Mouse (Mus musculus): ENCODE results near the gene Nbea. TPM values are rescaled to one million over a fixed set of nuclear protein-coding genes. Genes with fewer than 3 reads are reported as not detected.

Gene Nbea
- total RNA-seq, 4 experiments from 2014 or later, result 12.4 to 14.5 (median 14.1) TPM

DNA sequence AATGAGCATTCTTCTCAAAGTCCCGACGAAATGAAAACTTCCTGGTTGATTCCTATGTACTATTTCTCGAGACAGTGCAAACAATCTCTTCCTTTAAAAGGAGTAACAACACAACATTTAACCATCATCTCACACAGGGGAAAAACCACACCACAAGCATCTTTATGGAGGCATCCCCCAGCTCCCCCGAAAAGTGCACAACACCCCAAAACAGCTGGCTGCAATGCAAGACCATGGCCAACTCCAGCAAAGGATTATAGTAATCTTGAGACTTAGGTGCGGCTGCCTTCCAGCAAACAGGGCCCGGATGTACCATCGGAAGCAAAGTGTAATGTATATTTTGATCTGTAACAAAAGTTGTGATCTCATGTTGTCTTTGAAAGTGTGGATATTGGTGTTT, 399.4 kb downstream of the Nbea start:
- DNase-seq (ENCODE audit: low spot score), result no peak

DNA sequence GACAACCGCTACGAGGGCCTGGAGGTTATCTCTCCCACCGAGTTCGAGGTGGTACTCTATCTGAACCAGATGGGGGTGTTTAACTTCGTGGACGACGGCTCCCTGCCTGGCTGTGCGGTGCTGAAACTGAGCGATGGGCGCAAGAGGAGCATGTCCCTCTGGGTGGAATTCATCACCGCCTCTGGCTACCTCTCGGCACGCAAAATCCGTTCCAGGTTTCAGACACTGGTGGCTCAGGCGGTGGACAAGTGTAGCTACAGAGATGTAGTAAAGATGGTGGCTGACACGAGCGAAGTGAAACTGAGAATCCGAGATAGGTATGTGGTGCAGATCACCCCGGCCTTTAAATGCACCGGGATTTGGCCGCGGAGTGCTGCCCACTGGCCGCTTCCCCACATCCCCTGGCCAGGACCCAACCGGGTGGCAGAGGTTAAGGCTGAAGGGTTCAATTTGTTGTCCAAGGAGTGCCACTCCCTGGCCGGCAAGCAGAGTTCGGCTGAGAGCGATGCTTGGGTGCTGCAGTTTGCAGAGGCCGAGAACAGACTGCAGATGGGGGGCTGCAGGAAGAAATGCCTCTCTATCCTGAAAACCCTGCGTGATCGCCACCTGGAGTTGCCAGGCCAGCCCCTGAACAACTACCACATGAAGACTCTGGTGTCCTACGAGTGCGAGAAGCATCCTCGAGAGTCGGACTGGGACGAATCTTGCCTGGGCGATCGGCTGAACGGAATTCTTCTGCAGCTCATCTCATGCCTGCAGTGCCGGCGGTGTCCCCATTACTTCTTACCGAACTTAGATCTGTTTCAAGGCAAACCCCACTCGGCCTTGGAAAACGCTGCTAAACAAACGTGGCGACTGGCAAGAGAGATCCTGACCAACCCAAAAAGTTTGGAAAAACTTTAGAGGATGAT, 400.1 kb downstream of the Nbea start:
- no peak for DNase-seq (ENCODE audit: low spot score)

DNA sequence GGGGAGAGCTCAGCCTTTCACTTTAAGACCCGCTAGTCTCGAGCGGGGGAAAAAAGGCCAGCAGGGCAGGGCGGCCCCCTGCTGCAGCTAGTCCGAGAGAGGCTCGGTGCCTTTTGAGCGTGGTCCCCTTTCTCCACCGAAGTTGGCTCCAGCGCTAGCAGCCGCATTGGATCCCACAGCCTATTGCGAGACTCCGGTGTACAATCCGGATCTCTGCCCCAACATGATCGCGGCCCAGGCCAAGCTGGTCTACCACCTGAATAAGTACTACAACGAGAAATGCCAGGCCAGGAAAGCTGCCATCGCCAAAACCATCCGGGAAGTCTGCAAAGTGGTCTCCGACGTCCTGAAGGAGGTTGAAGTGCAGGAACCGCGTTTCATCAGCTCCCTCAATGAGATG, 400.7 kb downstream of the Nbea start:
- no peak for DNase-seq (ENCODE audit: low spot score)

DNA sequence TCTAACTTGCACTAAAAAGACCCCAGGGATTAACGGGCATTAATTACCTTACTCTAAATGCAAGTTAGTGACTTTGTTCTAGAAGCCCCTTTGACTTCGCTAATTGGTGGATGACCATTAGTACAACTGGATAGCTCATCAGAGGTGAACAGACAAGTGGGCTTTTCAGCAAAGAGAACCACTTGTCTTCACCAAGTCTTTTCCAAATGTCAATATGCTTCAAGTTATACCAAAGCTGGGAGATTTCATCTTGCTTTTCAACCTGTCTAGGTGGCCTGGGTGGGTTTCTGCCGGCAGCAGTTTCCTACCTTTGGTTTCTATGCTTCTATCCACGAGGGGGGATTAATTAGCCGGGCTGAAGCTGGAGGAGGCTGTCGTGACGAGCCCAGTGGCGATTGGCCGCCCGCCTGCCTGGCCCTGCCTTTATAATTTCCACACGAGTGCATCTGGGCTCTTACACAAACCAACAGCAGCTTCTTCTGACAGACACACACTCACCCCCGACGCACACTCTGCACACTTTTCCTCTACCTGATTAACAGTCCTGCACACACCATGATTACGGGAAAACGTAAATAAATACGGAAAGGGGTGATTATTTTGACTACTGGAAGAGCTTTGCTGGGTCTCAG, 401.3 kb downstream of the Nbea start, which contains the start of gene Mab21l1:
Gene Mab21l1 (plus strand): TSS at position 455 of the 632 bp plus-strand sequence.
- no peak for DNase-seq (ENCODE audit: low spot score)

DNA sequence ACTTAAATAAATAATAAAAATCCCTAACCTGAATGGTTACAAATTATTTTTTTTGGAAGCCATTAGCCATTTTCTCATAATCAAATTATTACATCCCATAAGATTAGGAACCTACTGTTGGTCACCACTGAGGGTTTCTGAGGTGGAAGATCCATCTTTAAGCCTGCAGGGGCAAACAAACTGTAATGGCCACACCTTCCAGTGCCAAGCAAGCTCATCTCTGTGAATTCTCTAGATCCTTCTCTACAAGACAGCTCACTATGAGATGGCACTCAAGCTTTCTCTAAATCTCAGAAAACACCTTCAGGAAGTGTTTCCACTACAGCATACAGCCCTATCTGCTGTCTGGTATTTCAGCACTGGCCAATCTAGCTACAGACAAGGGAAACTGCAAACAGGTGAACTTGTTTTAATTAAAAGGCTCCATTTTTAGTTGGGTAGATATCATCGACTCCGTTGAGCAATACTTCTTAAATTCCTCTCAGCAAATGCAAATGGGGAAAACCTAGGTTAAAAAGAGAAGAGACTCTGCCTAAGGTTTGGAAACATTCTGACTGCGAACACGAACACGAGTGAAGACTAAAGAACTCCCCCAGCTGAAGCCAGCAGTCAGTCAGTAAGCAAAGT, 402.0 kb downstream of the Nbea start:
- DNase-seq (ENCODE audit: low spot score), result no peak

DNA sequence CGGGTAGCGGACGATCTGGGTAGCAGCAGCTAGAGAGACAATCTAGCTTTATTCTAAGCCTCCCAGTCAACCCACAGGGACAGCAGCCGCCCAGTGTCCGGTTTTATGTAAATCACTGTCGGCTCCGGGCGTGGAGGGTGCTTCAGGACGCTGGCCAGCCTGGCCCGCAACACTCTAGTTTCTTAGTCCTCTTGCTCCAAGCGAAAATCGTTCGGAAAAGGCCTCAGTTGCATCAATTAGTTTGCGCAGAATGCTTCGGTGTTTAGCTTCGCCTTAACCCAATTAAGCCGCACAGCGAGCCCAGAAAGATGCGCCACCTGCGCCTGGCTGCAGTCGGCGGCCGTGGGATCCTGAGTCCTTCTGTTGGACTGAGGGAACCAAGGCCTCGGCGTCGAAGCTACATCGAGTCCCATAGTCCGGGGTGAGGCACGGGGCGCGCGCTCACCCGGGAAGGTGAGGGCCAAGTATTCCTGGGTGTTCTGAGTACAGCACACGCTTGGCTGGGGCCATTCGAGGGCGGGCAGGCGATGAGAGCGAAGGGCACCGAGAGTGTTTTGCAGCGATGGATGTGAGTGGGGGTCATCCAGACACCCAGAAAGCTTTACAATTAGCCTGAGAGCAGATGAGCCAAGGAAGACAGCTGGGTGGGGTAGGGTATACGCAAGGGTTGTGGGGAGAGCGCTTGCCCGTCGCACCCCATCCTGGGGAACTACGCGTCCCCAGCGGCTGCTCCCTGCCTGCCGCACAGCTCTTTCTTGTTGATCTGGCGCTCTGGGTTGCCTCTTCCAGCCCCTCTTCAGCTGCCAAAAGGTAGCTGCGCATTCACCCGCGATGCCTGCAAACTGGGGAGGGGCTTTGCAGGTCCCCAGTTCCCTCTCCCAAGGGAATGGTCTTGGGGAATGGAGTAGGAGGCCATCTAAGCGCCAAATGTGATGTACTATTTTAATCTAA, 403.1 kb downstream of the Nbea start:
- no peak for DNase-seq (ENCODE audit: low spot score)

DNA sequence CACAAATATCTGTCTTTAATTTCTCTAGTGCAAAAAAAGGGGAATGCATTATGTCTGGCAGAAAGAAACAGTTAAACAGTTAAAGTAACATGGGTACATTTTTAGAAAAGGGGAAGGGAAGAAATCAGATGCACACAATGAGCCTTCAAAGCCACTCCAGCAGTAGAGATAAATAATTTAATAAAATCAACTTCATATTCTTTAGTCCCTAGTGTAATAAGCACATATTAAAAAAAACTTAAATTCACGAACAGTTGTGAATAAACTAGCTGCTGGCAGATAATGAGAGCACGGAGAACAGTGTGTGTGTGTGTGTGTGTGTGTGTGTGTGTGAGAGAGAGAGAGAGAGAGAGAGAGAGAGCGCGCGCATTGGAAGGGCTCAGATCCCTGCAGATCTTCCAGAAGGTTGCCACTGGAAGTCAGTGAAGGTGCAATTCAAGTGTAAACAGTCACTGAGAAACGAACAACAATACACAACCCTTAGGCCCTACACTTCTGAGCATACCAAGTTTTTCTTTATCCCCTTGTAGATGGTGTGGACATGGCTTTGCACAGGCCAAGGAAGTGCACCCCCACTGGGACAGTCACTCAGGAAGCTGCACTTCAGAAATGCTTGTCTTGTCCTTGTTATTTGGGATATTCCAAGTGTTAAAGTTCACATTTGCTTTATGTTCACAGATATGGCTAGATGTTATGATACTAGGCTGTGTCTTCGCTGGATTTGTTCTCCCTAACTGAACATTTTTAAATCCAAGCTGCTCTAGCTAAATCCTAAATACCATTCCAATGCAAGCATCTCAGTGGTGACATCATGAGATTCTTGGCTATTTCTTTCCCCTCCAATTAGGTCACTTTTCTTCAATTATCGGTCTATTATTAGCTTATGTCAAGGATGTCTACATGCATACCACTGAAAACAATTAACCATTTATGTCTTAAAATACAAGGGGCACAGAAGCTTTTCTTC, 404.5 kb downstream of the Nbea start:
- DNase-seq (ENCODE audit: low spot score), result no peak

DNA sequence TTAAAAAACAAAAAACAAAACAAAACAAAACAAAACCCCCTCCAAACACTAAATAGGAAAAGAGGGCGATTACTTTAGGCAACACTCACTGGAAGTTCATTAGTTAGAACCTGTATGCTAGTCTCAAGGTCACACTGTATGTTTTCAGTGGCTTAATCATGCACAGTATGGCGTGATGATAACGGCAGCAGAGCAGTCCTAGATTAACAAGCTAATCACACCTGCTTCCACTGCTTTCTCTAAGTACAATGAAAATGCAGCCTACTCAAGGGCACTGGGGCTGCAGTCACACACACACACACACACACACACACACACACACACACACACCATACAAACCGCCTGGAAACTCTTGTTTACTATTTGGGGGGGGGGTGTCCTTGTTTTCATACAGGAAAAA, 406.0 kb downstream of the Nbea start:
- no peak for DNase-seq (ENCODE audit: low spot score)

DNA sequence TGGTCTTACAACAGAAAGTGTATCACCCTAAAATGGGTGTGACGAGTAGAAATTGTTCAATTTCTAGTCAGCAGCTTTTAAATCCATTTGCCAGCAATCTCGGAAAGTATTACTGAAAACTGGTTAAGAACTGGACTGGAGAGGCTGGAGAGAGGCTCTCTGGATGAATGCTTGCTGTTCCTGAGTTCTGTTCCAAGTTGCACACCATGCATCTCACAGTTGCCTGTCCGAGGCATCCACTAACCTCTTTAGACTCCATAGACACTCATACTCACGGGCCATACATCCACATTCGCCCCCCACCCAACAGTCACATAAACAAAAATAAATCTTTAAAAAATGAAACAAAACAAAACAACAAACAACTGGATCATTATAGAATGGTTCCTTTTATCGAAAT, 407.7 kb downstream of the Nbea start:
- DNase-seq (ENCODE audit: low spot score), result no peak

DNA sequence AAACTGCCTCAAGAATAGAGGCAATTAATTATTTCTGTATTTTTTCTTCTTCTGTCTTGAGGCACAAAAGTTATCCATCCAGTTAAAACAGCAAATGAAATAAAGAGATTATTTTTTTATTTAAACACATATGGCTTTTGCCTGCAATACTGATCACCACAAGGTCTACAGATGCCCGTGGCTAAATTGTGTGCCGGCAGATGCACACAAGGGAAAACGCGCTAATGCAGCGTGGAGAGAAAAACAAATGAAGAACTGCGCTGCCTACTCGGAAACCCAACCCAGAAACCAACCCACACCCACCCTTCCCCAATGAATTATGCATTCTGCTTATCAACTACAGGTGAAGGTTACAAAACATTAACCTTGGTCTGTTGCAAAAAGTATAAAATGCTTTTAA, 408.3 kb downstream of the Nbea start:
- no peak for DNase-seq (ENCODE audit: low spot score)

DNA sequence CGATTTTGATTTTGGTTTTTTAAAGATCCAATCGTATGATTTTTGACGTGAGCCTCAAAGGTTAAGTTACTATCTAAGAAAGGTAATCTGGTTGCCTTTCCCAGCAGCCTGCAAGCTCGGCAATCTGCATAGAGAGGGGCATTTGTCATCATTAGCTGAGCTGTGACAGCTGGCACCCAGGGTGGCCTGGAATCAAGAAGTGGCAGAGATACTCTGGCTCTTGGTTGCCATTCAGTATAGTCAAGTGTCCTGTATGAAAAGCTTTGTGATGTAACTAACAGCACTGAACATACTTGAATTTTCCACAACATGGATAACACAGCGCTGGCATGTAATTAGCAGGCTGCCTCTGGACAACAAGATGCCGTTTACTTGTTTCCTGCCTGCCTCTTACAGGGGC, 409.3 kb downstream of the Nbea start:
- DNase-seq (ENCODE audit: low spot score), result no peak

DNA sequence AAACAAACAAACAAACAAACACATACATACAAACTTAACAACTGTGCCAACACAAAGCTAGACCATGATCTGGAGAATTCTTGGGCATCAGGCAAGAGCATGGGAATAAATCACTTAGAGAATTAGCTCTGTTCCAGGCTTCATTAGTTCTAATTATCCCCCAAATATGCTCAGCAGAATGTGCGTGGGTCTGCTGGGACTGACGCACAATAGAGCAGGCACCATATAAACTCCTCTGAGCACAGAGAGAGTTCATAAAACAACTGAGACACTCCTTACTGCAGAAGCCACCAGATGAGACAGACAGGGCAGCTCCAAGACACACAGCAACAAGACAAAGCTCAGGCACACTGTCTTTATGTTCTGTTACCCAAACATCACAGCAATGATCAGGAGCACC, 414.2 kb downstream of the Nbea start:
- no peak for DNase-seq (ENCODE audit: low spot score)

DNA sequence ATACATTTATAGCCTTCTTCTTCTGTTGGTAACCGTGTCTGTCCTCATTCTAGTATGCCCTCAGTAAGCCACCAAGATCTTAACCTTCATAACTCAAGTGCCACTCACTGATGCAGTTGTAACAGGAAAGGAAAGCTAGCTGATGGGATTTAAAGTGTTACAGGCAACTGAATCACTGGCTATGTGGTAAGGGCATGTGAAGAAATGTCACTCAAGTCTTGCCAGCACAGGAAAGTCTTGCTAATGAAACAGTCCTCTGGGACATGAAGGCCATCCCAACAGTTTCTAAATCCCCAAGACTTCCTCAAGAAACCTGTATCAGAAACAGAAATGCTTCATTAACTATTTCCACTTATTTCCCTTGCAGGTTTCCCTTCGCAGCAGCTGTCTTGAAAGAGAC, 414.8 kb downstream of the Nbea start:
- DNase-seq (ENCODE audit: low spot score), result no peak

DNA sequence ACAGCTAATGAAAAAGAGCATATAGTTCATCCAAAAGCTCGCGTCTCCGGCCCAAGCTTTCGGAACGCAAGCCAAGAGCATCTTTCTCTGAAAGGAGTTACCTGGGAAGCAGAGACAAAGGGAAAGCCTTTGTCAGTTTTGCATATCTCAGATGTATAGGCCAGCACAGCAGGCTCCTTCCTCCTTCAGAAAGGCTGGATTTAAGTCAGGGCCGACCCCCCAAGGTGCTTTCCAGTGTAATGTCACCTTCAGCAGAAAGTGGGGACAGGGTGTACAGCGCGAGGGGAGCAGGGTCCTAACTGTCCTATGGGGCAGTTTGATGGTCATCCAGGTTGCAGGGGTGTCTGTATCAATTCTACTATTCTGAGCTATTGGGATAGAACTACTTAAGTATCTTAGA, 419.9 kb downstream of the Nbea start:
- no peak for DNase-seq (ENCODE audit: low spot score)

DNA sequence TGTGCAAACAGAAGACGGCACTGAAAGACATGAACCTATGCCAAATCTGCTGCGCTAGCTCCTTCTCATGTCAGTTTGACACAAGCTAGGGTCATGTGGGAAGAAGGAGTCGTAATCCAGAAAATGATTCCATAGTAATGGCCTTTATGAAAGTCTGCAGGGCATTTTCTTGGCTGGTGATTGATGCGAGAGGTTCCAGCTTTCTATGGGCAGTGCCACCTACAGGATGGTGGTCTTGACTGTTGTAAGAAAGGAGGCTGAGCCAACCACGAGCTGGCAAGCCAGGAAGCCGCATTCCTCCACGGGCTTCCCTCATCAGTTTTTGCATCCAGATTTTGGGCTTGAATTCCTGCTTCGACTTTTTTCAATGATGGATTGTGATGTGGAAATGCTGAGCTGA, 425.2 kb downstream of the Nbea start:
- no peak for DNase-seq (ENCODE audit: low spot score)

DNA sequence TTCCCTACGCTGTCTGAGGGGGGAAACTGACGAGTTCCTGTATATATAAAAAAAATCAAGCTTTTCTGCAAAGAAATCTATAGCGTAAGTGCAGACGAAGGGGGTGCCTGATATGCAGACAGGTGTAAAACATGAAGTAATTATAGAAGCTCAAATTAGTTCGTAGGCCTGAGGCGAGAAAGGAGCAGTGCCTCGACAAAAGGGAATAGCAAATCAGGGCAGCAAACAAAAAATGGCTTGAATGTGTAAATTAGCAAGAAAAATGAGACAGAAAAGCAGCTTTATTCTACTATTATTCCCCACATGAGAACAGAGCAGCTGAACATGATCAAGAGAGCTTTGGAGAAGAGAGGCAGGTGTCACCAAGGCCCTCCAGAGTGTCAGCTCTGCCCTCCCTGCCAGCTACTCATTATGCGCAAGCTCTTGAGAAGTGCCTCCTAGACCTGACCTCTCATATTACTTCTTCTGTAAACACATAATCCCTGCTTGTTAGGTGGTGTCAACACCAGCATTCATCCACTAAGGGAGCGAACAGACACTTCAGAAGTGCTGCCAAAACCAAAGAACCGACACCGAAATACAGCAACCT, 426.8 kb downstream of the Nbea start:
- DNase-seq (ENCODE audit: low spot score), result no peak

DNA sequence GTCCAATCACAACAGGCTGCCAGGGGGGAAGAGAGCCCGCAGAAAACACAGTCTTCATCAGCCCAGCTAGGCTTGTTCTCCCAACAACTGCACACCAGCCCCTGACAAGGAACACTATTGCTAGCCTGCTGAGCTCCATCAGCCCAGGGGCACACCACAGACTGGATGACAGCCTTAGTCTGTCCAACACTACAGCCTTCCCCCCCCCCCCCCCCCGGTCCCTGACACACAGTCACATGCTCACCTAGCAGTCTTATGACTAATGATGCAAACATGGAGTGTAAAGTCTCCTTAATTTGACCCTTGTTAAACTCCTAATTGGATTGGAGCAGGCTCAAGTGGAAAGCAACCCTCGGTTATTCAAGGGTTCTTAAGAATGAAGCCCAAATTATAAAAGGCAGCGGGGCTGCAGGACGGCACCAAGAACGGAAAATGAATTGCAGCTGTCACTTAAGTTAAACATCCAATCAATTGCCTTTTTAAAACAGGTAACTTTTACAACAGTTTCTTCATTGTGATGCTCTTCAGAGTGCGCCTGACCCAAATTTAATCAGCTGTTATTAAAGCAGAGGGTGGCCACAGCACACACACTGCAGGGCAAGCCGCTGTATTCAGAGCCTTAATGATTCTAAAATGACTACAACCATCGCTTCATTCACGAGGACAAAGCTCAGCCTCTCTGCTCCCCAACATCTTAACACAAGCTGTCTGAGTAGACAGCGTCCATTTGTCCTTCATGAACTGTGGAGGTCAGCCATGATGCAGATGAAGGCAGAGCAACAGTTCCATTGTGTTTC, 427.5 kb downstream of the Nbea start:
- no peak for DNase-seq (ENCODE audit: low spot score)

DNA sequence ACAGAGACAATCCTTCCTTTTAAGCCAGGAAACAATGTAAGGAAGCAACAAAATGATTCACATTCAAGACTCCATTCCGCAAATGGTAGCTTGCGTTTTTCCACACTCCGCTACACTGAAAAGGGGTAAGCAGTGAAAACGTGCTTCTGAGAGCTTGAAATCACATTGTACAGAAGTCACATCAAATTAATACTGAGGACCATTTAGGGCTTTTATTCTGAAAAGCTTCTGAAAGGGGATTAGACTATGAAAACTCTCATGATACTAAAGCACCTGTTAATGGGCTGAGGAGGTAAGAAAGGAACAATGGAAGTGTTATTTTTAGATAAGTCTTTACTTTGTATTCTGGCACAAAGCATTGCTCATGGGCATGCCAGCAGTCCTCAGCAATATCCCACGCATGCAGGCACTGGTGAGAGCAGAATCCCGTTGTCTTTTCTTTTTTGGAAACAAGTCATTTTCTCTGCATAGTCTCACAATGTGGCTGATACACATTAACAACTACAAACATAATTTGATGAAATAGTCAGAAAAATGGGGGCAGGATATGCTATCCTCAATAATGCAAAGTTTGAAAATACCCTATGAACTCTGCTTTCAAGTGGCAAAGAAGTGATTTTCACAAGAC, 428.4 kb downstream of the Nbea start:
- DNase-seq (ENCODE audit: low spot score), result no peak

DNA sequence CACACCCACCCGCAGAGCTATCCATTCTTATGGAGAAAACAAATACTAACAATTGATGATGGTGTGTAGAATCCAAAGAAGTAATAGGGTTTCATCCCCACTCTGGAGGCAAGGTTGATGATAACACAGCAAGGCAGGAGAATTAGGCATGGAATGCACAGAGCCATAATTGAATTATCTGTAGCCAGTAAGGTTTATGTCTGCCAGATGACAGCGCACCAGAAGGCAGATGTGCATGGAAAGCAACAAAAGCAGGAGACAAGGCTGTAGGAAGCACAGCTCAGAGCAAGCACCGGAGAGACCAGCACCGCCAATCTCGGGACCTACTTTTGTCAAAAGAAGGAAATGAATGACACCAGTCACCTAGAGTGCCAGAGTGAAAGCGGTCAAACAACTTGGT, 429.6 kb downstream of the Nbea start:
- no peak for DNase-seq (ENCODE audit: low spot score)

Measured in heart, adult 8-10 months (tissue).